Mouse (Mus musculus): ENCODE results near the gene Morn5. TPM values are rescaled to one million over a fixed set of nuclear protein-coding genes. Genes with fewer than 3 reads are reported as not detected.

Morn5 gene
- polyA plus RNA-seq, 1 experiment from 2014 or later, result 0.62 TPM

DNA sequence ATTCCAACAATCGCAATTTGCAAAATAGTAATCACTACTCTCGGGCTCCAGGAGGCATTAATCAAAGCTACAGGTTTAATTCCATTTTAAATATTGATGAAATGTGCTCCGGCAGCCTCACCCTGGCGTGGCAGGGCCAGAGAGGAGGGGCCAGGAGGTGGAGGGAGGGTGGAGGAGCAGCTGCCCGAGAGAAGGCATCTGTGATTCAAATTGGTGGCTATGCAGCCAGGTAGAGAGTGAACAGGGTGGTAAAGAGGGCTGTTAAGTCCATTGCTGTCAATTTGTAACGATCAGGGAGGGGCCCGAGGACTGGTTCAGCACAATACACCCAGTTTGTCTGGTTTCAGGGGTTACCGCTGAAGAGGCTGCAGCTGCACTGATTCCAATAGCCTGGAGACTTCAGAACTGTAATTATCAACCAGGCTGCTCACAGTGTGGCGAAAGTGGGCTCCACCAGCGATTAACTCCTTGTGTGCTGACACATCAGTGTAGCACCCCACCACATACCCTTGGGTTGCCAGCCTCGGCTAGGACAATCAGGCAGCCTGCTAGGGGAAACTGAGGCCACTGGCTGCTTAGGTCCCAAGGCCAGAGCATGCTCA is 28.0 kb downstream of the Morn5 start:
- no peaks in the 10 kb centered on the region for H3K36me3 ChIP-seq (ENCODE audit: insufficient read depth, low read length)
- no peak for DNase-seq (ENCODE audit: low spot score)
- H3K27me3 ChIP-seq (ENCODE audit: insufficient read depth, low read length), result no peaks in the 10 kb centered on the region
- H3K27ac ChIP-seq, result no peak overlapping the region
- TF ChIP-seq CTCF (IDR thresholded peaks at IDR 0.05; ENCODE audit: low read depth), result no peak
- H3K9me3 ChIP-seq (replicated peaks; ENCODE audit: low read length), result no peaks in the 10 kb centered on the region
- no peak for ATAC-seq (replicated peaks; ENCODE audit: low FRiP score, low read depth)
- no peak overlapping the region for H3K9ac ChIP-seq (ENCODE audit: low read depth, low read length)
- no peaks in the 10 kb centered on the region for H3K4me1 ChIP-seq (replicated peaks; ENCODE audit: insufficient read depth, low read length)
- H3K4me3 ChIP-seq (replicated peaks; ENCODE audit: low read depth, low read length), result no peak overlapping the region
- H3K4me2 ChIP-seq (ENCODE audit: low read length), result peak overlapping the region; percentile 1; the same call in 1 of the 2 replicates
- WGBS, result 19% methylated on average over 11 of the region's 11 CpGs

DNA sequence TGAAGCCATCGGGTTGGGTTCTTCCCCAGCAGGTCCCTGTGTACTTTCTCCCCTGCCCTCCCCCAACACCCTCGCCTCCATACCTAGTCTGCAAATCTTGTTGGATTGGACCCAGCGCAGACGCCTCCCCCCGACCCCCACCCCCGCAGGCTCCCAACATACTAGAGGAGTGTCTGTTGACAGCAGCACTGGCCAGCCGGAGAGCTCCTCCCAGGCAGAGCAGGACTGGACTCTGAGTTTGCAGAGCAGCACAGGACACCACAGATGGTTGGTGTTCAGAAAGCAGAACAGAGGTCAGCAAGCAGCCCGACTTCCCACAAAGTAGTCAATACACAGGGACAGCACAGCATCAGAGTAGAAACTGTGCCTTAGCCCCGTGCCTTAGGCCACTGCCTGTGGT is 32.2 kb downstream of the Morn5 start:
- Histone ChIP-seq H3K4me2 (ENCODE audit: low read length) (no peak overlapping the region), H3K9me3 (replicated peaks; ENCODE audit: low read length) (no peaks in the 10 kb centered on the region), H3K4me3 (replicated peaks; ENCODE audit: low read depth, low read length) (no peak overlapping the region), H3K36me3 (ENCODE audit: insufficient read depth, low read length) (no peaks in the 10 kb centered on the region), H3K27ac (no peak overlapping the region), H3K9ac (ENCODE audit: low read depth, low read length) (no peak overlapping the region), H3K27me3 (ENCODE audit: insufficient read depth, low read length) (no peaks in the 10 kb centered on the region), H3K4me1 (replicated peaks; ENCODE audit: insufficient read depth, low read length) (no peaks in the 10 kb centered on the region)
- 13% methylated on average over 9 of the region's 9 CpGs for WGBS
- peak; percentile 90 for ATAC-seq (replicated peaks; ENCODE audit: low FRiP score, low read depth)
- TF ChIP-seq CTCF (IDR thresholded peaks at IDR 0.05; ENCODE audit: low read depth), result no peak
- peak; percentile 83 for DNase-seq (ENCODE audit: low spot score)

DNA sequence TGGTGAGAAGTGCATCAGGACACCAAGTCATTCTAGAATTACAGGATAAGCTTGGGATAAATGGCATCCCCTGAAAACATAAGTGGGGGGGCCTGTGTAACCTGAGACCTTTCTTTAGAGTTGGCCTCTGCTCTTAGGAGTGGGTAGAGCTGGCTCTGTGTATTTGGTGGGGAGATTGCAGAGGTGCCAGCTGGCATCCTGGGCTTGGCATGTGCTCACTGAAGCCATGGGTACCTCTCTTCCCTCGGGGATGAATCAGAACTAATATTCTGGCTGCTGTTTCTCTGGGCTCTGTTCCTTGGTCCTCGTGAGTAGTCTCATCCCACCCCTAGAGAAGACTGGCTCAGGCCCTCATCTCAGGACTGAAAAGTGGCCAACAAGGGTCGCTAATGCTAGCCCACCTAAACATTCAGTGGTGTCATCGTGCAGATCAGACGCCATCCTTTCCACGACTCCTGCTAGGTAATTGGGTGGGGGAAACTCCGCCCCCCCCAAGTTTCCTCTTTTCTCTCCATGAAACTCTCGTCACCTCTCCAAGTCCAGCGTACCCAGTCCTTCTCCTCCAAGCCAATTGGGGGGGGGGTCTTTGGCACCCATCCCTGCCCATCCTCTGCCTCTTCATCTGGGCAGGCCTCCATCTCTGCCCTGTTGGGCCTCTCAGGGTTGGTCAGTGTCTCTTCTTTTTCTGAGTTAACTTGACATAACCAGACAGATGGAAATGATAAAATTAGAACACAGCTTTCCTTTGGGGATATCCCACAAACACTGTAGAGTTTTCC is 33.7 kb downstream of the Morn5 start:
- H3K9ac ChIP-seq (ENCODE audit: low read depth, low read length), result no peak overlapping the region
- H3K4me1 ChIP-seq (replicated peaks; ENCODE audit: insufficient read depth, low read length), result no peaks in the 10 kb centered on the region
- no peak for ATAC-seq (replicated peaks; ENCODE audit: low FRiP score, low read depth)
- no peaks in the 10 kb centered on the region for H3K27me3 ChIP-seq (ENCODE audit: insufficient read depth, low read length)
- no peak for DNase-seq (ENCODE audit: low spot score)
- TF ChIP-seq CTCF (IDR thresholded peaks at IDR 0.05; ENCODE audit: low read depth), result no peak
- H3K4me2 ChIP-seq (ENCODE audit: low read length), result no peak overlapping the region
- no peak overlapping the region for H3K4me3 ChIP-seq (replicated peaks; ENCODE audit: low read depth, low read length)
- H3K36me3 ChIP-seq (ENCODE audit: insufficient read depth, low read length), result no peaks in the 10 kb centered on the region
- 85% methylated on average over 9 of the region's 9 CpGs for WGBS
- no peaks in the 10 kb centered on the region for H3K9me3 ChIP-seq (replicated peaks; ENCODE audit: low read length)
- H3K27ac ChIP-seq, result no peak overlapping the region

DNA sequence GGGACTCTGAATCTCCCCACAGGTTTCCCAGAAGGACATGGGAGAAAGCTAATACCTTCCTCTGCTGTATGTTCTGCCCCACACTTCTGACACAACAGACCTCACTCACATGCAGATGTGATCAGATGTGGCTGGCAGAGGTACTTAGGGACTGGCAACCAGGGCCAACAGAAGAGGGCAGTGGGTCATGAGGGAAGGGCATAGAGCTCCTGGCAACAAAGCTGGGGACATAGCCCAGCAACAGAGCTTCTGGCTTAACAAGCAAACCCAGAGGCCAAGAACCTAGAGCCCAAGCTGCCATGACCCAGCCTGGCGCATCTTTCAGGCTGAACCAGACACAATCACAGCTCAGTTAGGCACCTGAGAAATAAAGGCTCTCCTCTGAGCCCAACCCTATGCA is 35.8 kb downstream of the Morn5 start:
- ATAC-seq (replicated peaks; ENCODE audit: low FRiP score, low read depth) (no peak), DNase-seq (ENCODE audit: low spot score) (no peak)
- no peak overlapping the region for H3K4me3 ChIP-seq (replicated peaks; ENCODE audit: low read depth, low read length)
- TF ChIP-seq CTCF (IDR thresholded peaks at IDR 0.05; ENCODE audit: low read depth), result no peak
- no peaks in the 10 kb centered on the region for H3K4me1 ChIP-seq (replicated peaks; ENCODE audit: insufficient read depth, low read length)
- H3K4me2 ChIP-seq (ENCODE audit: low read length), result no peak overlapping the region
- peaks cover 11% of the 10 kb centered on the region for H3K27me3 ChIP-seq (ENCODE audit: insufficient read depth, low read length)
- H3K9ac ChIP-seq (ENCODE audit: low read depth, low read length), result no peak overlapping the region
- WGBS, result 93% methylated on average over 1 of the region's 1 CpGs
- no peaks in the 10 kb centered on the region for H3K36me3 ChIP-seq (ENCODE audit: insufficient read depth, low read length)
- H3K9me3 ChIP-seq (replicated peaks; ENCODE audit: low read length), result no peaks in the 10 kb centered on the region
- H3K27ac ChIP-seq, result no peak overlapping the region

DNA sequence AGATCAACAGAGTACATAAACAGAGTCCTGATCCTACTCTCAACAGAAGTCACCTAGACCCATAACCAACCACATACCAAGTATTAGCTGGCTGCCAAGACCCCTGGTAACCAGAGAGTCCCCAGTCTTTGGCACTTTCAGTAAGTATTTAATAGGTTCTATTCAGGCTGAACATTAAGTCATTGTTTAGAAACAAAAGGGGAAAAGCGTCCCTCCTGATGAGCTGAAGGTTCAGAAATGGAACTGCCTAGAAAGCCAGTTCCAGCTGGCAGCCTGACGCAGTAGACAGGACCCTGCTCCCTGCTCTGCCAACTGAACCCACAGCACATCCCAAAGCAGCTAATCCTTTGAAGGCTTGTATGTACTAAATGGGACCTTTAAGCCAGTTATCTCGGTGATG is 39.9 kb downstream of the Morn5 start:
- Histone ChIP-seq H3K27ac (no peak overlapping the region), H3K4me1 (replicated peaks; ENCODE audit: insufficient read depth, low read length) (peaks cover 11% of the 10 kb centered on the region; the same call in 1 of the 2 replicates), H3K36me3 (ENCODE audit: insufficient read depth, low read length) (no peaks in the 10 kb centered on the region), H3K27me3 (ENCODE audit: insufficient read depth, low read length) (peaks cover 44% of the 10 kb centered on the region), H3K4me3 (replicated peaks; ENCODE audit: low read depth, low read length) (no peak overlapping the region), H3K4me2 (ENCODE audit: low read length) (no peak overlapping the region), H3K9me3 (replicated peaks; ENCODE audit: low read length) (no peaks in the 10 kb centered on the region), H3K9ac (ENCODE audit: low read depth, low read length) (no peak overlapping the region)
- no peak for ATAC-seq (replicated peaks; ENCODE audit: low FRiP score, low read depth)
- no peak for DNase-seq (ENCODE audit: low spot score)
- 73% methylated on average over 3 of the region's 3 CpGs for WGBS
- no peak for TF ChIP-seq CTCF (IDR thresholded peaks at IDR 0.05; ENCODE audit: low read depth)

DNA sequence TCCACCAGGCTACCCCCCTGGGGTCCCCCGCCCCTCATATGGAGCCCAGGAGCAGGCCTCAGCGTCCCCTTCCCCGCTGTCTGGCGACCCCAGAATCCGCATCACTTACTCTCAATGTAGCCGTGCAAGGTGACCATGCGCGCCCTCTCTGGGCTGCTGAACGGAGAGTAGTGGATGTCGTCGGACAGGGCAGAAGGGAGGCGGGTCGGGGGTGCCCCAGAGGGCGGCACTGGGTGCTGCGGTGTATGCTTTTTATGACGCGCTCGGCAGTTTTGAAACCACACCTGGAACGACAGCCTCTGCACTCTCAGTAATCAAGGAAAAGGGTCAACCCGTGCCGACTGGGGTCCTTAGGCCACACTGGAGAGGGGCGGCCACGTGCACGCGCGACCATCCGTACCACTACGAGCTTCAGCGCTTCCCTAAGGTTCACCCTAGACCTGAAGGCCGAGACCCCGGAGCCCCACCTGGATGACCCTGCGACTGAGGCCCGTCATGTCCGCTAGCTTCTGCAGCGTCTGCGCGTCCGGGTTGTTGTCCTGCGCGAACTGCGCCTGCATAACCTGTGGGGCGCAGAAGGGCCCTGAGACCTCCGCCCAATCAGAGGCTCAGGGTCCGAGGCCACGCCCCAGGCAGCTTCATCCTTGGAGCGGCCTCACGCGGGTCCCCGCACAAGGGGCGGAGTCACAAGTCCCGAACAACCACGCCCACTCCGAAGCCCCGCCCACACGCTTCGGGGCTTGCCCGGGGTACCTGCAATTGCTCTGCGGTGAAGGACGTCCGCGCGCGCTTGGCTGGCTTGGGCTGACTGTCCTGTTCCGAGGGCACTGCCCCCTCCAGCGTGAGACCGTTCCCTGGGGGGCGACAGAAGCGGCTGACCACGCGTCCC is 41.8 kb downstream of the Morn5 start:
- Histone ChIP-seq H3K4me2 (ENCODE audit: low read length) (peak overlapping the region; percentile 74), H3K9ac (ENCODE audit: low read depth, low read length) (0 out of 2 replicates have a peak overlapping the region, but pooled peaks have one; percentile 31), H3K4me3 (replicated peaks; ENCODE audit: low read depth, low read length) (peak overlapping the region; percentile 40), H3K36me3 (ENCODE audit: insufficient read depth, low read length) (no peaks in the 10 kb centered on the region), H3K4me1 (replicated peaks; ENCODE audit: insufficient read depth, low read length) (peaks cover 11% of the 10 kb centered on the region; the same call in 1 of the 2 replicates), H3K27ac (no peak overlapping the region), H3K27me3 (ENCODE audit: insufficient read depth, low read length) (peaks cover 62% of the 10 kb centered on the region), H3K9me3 (replicated peaks; ENCODE audit: low read length) (no peaks in the 10 kb centered on the region)
- WGBS, result 11% methylated on average over 70 of the region's 70 CpGs
- ATAC-seq (replicated peaks; ENCODE audit: low FRiP score, low read depth), result peak; percentile 74
- no peak for TF ChIP-seq CTCF (IDR thresholded peaks at IDR 0.05; ENCODE audit: low read depth)
- peak; percentile 54 for DNase-seq (ENCODE audit: low spot score)
